Mouse (Mus musculus) layer of hippocampus, postnatal 14 days (tissue): Measurements from ENCODE around the gene Tshb. TPM values are rescaled to one million over a fixed set of nuclear protein-coding genes. Genes with fewer than 3 reads are reported as not detected.

Experiments
- DNase-seq, 2 experiments: peaks; one replicate each; pipeline ENCODE4 v3.0.0; 2021 to 2022; ENCODE audit warnings: low spot score in 2 of 2, mixed read lengths in 1 of 2
- total RNA-seq, 2 experiments: library from RNA; stranded (reverse); gene quantifications; 2 replicates each; pipeline ENCODE4 v1.2.3; 2021

Gene Tshb
- total RNA-seq, 2 experiments from 2014 or later: not detected

- no peak for DNase-seq
Observed at GRCm38 (mm10) chr3:102738161-102738901, 44.2 kb downstream of the Tshb start.

- DNase-seq: no peak
Observed at GRCm38 (mm10) chr3:102737106-102737505, 45.4 kb downstream of the Tshb start.

- no peak for DNase-seq
Observed at GRCm38 (mm10) chr3:102736436-102736835, 46.1 kb downstream of the Tshb start.

- DNase-seq: no peak
Observed at GRCm38 (mm10) chr3:102735638-102736037, 46.9 kb downstream of the Tshb start.

- DNase-seq: peak in 1 of 2 experiments; percentile 43
Observed at GRCm38 (mm10) chr3:102735031-102735558, 47.4 kb downstream of the Tshb start.

GRCm38 (mm10) chr3:102734313-102735030, 48.0 kb downstream of the Tshb start, which contains the start of gene Tspan2:
Gene Tspan2, plus strand, starts transcription at chr3:102734529.
- DNase-seq: peak; percentile 25 to 37

- no peak for DNase-seq
Observed at GRCm38 (mm10) chr3:102733936-102734312, 48.6 kb downstream of the Tshb start.

GRCm38 (mm10) chr3:102733050-102733449, 49.5 kb downstream of the Tshb start:
- DNase-seq: no peak

GRCm38 (mm10) chr3:102732619-102733018, 49.9 kb downstream of the Tshb start:
- DNase-seq: no peak

GRCm38 (mm10) chr3:102731112-102731511, 51.4 kb downstream of the Tshb start:
- no peak for DNase-seq

GRCm38 (mm10) chr3:102729416-102729815, 53.1 kb downstream of the Tshb start:
- DNase-seq: no peak

Other genes starting within 250 kb of the Tshb start
- gene Tspan2, start 48.2 kb downstream of the Tshb start, total RNA-seq: 100 to 1,000 TPM; 120 to 140 TPM
- not detected for gene Sycp1, start 153.4 kb upstream of the Tshb start, total RNA-seq
- not detected for gene Nr1h5, start 181.4 kb upstream of the Tshb start, total RNA-seq
- gene Sike1, start 213.0 kb upstream of the Tshb start, total RNA-seq: 10 to 100 TPM; 77.9 to 93.2 TPM
- gene Csde1, start 237.7 kb upstream of the Tshb start, total RNA-seq: 100 to 1,000 TPM; 252 to 270 TPM